Mouse (Mus musculus) thymus, adult 2 months (tissue): Measurements from ENCODE around the gene Dao. TPM values are rescaled to one million over a fixed set of nuclear protein-coding genes. Genes with fewer than 3 reads are reported as not detected.

Source experiments
- DNase-seq: peaks from one replicate; pipeline ENCODE4 v3.0.0; 2021
- H3K27ac ChIP-seq: fragments of 200-500 bp; 2 replicates; pipeline ENCODE4 v1.5.1; 2012; ENCODE audit warnings: low read length, control low read depth; ENCODE audit not compliant: control insufficient read depth, insufficient read depth
- H3K27me3 ChIP-seq: fragments of 200-500 bp; 2 replicates; pipeline ENCODE4 v1.6.1; 2012; ENCODE audit warnings: mild to moderate bottlenecking, low read length, moderate library complexity, mixed read lengths; ENCODE audit not compliant: control insufficient read depth, insufficient read depth
- H3K36me3 ChIP-seq: fragments of 200-500 bp; 2 replicates; pipeline ENCODE4 v1.6.1; 2012; ENCODE audit warnings: mild to moderate bottlenecking, low read length, moderate library complexity; ENCODE audit not compliant: control insufficient read depth, insufficient read depth
- H3K4me1 ChIP-seq: fragments of 200-500 bp; replicated peaks from 2 replicates; pipeline ENCODE4 v1.6.1; 2012; ENCODE audit warnings: low read length; ENCODE audit not compliant: control insufficient read depth, insufficient read depth
- H3K4me3 ChIP-seq: fragments of 200-500 bp; 2 replicates; pipeline ENCODE4 v1.5.1; 2012; ENCODE audit warnings: mild to moderate bottlenecking, low read length, control low read depth, moderate library complexity; ENCODE audit not compliant: control insufficient read depth, insufficient read depth
- CTCF ChIP-seq: fragments of 200-500 bp; IDR thresholded peaks from 2 replicates; pipeline ENCODE4 v1.5.1; 2012; ENCODE audit warnings: mild to moderate bottlenecking, control low read depth, low read length, moderate library complexity, borderline replicate concordance; ENCODE audit not compliant: control insufficient read depth, poor library complexity, insufficient read depth; ENCODE audit errors: extremely low read depth
- POLR2A ChIP-seq: fragments of 200-500 bp; IDR thresholded peaks from 2 replicates; pipeline ENCODE4 v1.6.1; 2012; ENCODE audit warnings: mild to moderate bottlenecking, low read length, control low read depth, moderate library complexity; ENCODE audit not compliant: control insufficient read depth, poor library complexity, insufficient read depth; ENCODE audit errors: extremely low read depth
- WGBS: fragments of 180-500 bp; shearing (Covaris S2); methylation state at CpG from one replicate; pipeline ENCODE4 v1.1.7; 2018; 5-methylcytosine and 5-hydroxymethylcytosine counted together
- polyA plus RNA-seq: library from polyadenylated mRNA; depleted of rRNA; stranded (reverse); fragments of >200 nt; gene quantifications from 2 replicates; pipeline ENCODE4 v1.2.3, GENCODE M21; 2012

Dao gene
- polyA plus RNA-seq, 1 experiment = 0.36 TPM

- DNase-seq = no peak
- H3K4me3 ChIP-seq = no peak overlapping the region
- H3K36me3 ChIP-seq = no peaks in the 10 kb centered on the region
- 64% methylated on average over 7 of the region's 7 CpGs for WGBS
- H3K27me3 ChIP-seq = no peaks in the 10 kb centered on the region
- no peaks in the 10 kb centered on the region for H3K4me1 ChIP-seq
- TF ChIP-seq CTCF (no peak), POLR2A (no peak)
- H3K27ac ChIP-seq = no peak overlapping the region
Observed at GRCm38 (mm10) chr5:114015121-114015520, 11.6 kb downstream of the Dao start.

DNA sequence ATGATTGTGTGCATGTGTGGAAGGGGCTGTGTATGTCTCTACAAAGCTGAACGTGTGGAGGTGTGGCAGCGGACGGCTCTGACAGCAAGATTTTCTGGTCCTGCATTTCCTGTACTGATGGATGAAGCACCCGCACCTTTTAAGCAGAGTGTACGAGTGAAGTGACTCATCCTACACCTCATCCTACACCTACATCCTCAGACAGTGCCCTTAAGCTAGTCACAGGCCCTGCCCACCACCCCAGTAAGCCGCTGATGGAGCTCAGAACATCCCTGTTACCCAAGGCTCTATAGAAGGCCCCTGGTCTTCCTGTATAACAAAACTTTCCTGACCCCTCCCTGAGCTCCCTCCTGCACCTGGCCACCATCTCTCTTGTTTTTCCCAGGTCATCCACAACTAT, 20.9 kb downstream of the Dao start:
- no peaks in the 10 kb centered on the region for H3K27me3 ChIP-seq
- no peak overlapping the region for H3K4me3 ChIP-seq
- 47% methylated on average over 6 of the region's 6 CpGs for WGBS
- H3K27ac ChIP-seq = no peak overlapping the region
- TF ChIP-seq POLR2A (no peak), CTCF (no peak)
- DNase-seq = no peak
- no peaks in the 10 kb centered on the region for H3K36me3 ChIP-seq
- H3K4me1 ChIP-seq = no peaks in the 10 kb centered on the region

DNA sequence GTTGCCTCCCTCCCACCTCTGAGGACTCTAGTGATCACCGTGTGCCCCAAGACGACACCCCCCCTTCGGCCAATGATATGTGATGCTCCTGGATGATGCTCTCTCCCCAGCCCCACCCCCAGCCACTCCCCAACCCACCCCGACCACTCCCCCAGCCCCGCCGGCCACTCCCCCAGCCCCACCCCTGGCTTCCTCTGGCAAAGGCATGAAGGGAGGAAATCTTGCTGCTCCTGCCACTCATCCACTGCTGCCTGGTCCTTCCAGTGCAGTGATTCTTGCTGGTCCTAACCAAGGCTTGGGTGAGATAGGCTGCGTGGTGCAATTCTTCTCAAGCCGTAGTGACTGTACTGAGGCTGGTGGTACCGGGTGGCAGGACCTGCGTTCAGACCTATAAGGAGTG, 21.4 kb downstream of the Dao start:
- no peaks in the 10 kb centered on the region for H3K4me1 ChIP-seq
- H3K4me3 ChIP-seq = no peak overlapping the region
- no peaks in the 10 kb centered on the region for H3K36me3 ChIP-seq
- WGBS = 15% methylated on average over 10 of the region's 10 CpGs
- H3K27ac ChIP-seq = no peak overlapping the region
- no peaks in the 10 kb centered on the region for H3K27me3 ChIP-seq
- no peak for TF ChIP-seq POLR2A
- TF ChIP-seq CTCF = no peak
- DNase-seq = no peak

- Histone ChIP-seq H3K27ac (no peak overlapping the region), H3K4me3 (no peak overlapping the region), H3K4me1 (no peaks in the 10 kb centered on the region), H3K36me3 (no peaks in the 10 kb centered on the region), H3K27me3 (no peaks in the 10 kb centered on the region)
- TF ChIP-seq POLR2A = no peak
- TF ChIP-seq CTCF = no peak
- 90% methylated on average over 12 of the region's 12 CpGs for WGBS
- no peak for DNase-seq
Observed at GRCm38 (mm10) chr5:114027217-114027944, 23.9 kb downstream of the Dao start.

DNA sequence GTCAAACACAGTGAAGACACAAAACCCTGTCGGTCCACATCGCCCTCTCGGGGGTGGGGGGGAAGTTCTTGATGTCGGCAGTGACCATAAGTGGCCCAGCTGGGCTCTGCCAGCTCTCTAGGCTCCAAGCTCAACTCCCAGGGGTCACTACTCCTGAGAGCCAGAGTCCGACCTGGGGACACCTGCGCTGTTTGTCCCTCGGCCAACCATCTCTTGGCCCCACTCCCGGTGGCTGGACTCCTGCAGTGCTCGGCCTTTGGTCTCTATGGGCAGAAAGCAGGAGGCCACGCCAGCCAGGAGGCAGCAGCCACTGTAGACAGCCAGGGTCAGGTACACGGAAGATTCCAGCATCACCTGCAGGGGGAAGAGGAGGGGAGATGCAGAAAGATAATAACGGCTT, 24.6 kb downstream of the Dao start:
- DNase-seq = no peak
- TF ChIP-seq CTCF (no peak), POLR2A (no peak)
- no peaks in the 10 kb centered on the region for H3K4me1 ChIP-seq
- H3K36me3 ChIP-seq = no peaks in the 10 kb centered on the region
- no peak overlapping the region for H3K4me3 ChIP-seq
- no peaks in the 10 kb centered on the region for H3K27me3 ChIP-seq
- 88% methylated on average over 12 of the region's 12 CpGs for WGBS
- no peak overlapping the region for H3K27ac ChIP-seq

GRCm38 (mm10) chr5:114030652-114031051, 27.1 kb downstream of the Dao start:
- Histone ChIP-seq H3K27me3 (no peaks in the 10 kb centered on the region), H3K27ac (no peak overlapping the region), H3K36me3 (no peaks in the 10 kb centered on the region), H3K4me1 (no peaks in the 10 kb centered on the region), H3K4me3 (no peak overlapping the region)
- 93% methylated on average over 12 of the region's 12 CpGs for WGBS
- no peak for TF ChIP-seq POLR2A
- no peak for TF ChIP-seq CTCF
- DNase-seq = no peak

GRCm38 (mm10) chr5:114032161-114032763, 28.8 kb downstream of the Dao start:
- 91% methylated on average over 3 of the region's 3 CpGs for WGBS
- Histone ChIP-seq H3K27me3 (no peaks in the 10 kb centered on the region), H3K27ac (no peak overlapping the region), H3K4me3 (no peak overlapping the region), H3K4me1 (no peaks in the 10 kb centered on the region), H3K36me3 (no peaks in the 10 kb centered on the region)
- TF ChIP-seq POLR2A (no peak), CTCF (no peak)
- no peak for DNase-seq
